Mouse (Mus musculus) cerebellum, adult 2 months (tissue): ENCODE results near the gene Mrpl28. TPM values are rescaled to one million over a fixed set of nuclear protein-coding genes. Genes with fewer than 3 reads are reported as not detected.

Source experiments
- DNase-seq, 2 experiments: peaks; one replicate each; pipeline ENCODE4 v3.0.0; 2021
- H3K27ac ChIP-seq: fragments of 200-500 bp; 2 replicates; pipeline ENCODE4 v1.5.1; 2012; ENCODE audit warnings: low read length, control low read depth, inconsistent platforms; ENCODE audit not compliant: insufficient read depth
- H3K27me3 ChIP-seq: fragments of 200-500 bp; 2 replicates; pipeline ENCODE4 v1.6.1; 2012; ENCODE audit warnings: inconsistent platforms, mild to moderate bottlenecking, low read length, moderate library complexity; ENCODE audit not compliant: control insufficient read depth, insufficient read depth
- H3K4me1 ChIP-seq: fragments of 200-500 bp; 2 replicates; pipeline ENCODE4 v1.6.1; 2011; ENCODE audit warnings: low read length; ENCODE audit not compliant: control insufficient read depth, insufficient read depth
- H3K4me3 ChIP-seq: fragments of 200-500 bp; replicated peaks from 2 replicates; pipeline ENCODE3; 2011; ENCODE audit warnings: mild to moderate bottlenecking, low read depth, low read length, control low read depth; ENCODE audit not compliant: insufficient read depth
- CTCF ChIP-seq: fragments of 200-500 bp; IDR thresholded peaks from 2 replicates; pipeline ENCODE4 v1.5.1; 2011; ENCODE audit warnings: low read depth, mild to moderate bottlenecking, control low read depth, low read length, moderate library complexity, borderline replicate concordance; ENCODE audit not compliant: insufficient read depth
- POLR2A ChIP-seq: fragments of 200-500 bp; IDR thresholded peaks from 2 replicates; pipeline ENCODE4 v1.6.1; 2011; ENCODE audit warnings: low read length, control low read depth, borderline replicate concordance; ENCODE audit not compliant: insufficient read depth
- WGBS: fragments of 180-500 bp; shearing (Covaris S2); methylation state at CpG from one replicate; pipeline ENCODE4 v1.1.7; 2018; 5-methylcytosine and 5-hydroxymethylcytosine counted together
- polyA plus RNA-seq: library from polyadenylated mRNA; depleted of rRNA; stranded (reverse); fragments of >200 nt; gene quantifications from 2 replicates; pipeline ENCODE4 v1.2.3, GENCODE M21; 2012; rRNA removed

Gene Mrpl28
- polyA plus RNA-seq, result 114 and 118 TPM in 2 replicates

DNA sequence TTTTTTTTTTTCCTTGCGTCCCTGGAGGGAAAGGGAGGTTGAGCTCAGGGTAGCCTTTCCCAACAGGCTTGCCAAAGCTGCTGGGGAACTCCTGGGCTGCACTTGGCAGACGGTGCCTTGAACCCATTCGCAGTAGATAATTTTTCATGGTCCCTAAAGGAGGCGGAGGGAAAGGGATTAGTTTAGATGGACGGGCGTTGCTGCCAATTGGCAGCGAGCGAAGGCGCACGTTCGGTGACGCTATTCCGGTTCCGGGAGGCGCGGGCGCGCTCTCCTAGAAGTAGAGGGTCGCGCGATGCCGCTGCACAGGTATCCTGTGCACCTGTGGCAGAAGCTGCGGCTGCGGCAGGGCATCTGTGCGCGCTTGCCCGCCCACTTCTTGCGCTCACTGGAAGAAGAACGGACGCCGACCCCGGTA lies at the start of gene Mrpl28:
Gene Mrpl28 (plus strand): TSS at position 234 of the 418 bp plus-strand sequence.
- peak; percentile 90 to 96 for DNase-seq
- WGBS, result under 1% methylated on average over 32 of the region's 32 CpGs
- peaks cover 21% of the 10 kb centered on the region for H3K4me1 ChIP-seq
- no peak within 1 kb of the TSS for H3K27ac ChIP-seq
- no peaks in the 10 kb centered on the region for H3K27me3 ChIP-seq
- TF ChIP-seq CTCF (no peak), POLR2A (peak; percentile 99)
- peak within 1 kb of the TSS; percentile 91 for H3K4me3 ChIP-seq

DNA sequence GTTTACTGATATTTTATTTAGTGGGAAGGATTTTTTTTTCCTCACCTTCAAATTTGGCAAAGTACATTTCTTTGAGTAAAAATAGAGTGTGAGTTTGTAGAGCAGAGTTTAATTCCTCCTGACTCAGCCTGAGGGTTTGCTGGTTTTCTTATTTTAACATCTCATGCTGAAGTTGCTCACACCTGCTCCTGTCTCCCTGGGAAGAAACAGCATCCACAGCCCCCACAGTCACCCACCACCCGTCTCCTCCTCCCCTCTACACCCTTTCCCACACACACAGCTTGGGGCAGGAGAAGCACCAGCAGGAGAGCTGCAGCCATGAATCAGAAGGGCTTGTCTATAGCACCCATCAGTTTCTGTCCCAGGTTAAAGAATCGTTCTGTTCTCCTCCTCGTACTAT lies 48.1 kb upstream of the Mrpl28 start:
- Histone ChIP-seq H3K4me1 (peaks cover under 1% of the 10 kb centered on the region; the same call in 1 of the 2 replicates), H3K27me3 (no peaks in the 10 kb centered on the region), H3K27ac (no peak overlapping the region), H3K4me3 (no peak overlapping the region)
- 72% methylated on average over 3 of the region's 3 CpGs for WGBS
- DNase-seq, result no peak
- TF ChIP-seq POLR2A (no peak), CTCF (no peak)

DNA sequence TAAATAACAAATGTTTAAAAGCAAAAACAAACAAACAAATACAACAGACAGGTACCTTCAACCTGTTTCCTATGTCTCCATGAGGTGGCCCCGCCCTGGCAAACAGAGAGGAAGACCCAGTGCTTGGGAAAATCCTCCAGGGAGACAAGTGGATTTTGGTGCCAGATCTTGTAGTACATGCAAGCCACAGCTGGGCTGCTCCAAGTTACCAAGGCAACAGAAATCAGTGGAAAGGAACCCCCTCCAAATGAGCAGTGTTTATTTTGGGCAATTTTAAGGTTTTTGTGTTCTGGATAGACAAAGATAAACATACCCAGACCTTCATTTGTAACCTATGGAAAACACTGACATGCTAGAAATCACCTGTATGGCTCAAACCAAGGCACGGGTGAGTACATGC lies 44.4 kb upstream of the Mrpl28 start:
- WGBS, result 64% methylated on average over 2 of the region's 2 CpGs
- DNase-seq, result no peak
- no peak for TF ChIP-seq POLR2A
- TF ChIP-seq CTCF, result no peak
- Histone ChIP-seq H3K4me3 (no peak overlapping the region), H3K27ac (no peak overlapping the region), H3K27me3 (no peaks in the 10 kb centered on the region), H3K4me1 (no peaks in the 10 kb centered on the region)

DNA sequence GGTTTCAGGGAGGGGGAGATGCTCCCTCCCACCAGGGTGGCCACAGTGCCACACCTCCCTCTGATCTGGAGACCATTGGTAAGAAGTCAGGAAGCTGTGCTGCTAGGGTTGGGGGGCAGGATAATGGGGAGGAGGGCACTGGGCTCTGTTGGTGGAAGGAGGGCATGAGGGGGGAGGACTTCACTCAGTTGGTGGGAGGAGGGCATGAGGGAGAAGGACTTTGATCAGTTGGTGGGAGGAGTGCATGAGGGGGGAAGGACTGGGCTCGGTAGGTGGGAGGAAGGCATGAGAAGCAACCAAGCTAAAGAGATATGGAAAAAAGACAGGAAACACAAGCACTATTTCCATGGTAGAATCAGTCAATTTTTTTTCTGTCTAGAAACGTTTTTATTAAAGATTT lies 42.4 kb upstream of the Mrpl28 start:
- no peak for TF ChIP-seq POLR2A
- no peaks in the 10 kb centered on the region for H3K27me3 ChIP-seq
- WGBS, result 43% methylated on average over 2 of the region's 2 CpGs
- DNase-seq, result no peak
- H3K4me3 ChIP-seq, result no peak overlapping the region
- no peaks in the 10 kb centered on the region for H3K4me1 ChIP-seq
- no peak overlapping the region for H3K27ac ChIP-seq

DNA sequence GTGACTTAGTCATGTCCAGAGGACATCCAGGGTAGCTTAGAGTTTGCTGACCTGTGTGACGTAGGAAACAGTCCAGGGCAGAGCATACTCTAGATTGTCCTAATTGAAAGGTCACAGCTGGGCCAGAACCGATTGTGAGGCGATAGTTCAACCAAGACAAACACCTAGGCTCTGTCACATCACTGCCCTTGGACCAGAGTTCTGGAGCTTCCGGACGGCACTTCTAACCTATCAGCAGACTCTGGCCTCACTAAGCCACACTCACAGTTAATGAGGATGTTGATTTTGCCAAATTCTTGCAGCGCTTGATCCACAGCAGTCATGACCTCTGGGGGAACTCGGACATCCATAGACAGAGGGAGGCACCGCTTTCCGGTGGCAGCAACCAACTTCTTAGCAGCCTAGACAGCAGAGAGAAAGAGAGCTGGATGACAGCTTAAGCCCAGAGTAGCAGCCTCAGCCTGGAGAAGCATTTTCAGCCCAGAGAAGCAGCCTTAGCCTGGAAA lies 36.2 kb upstream of the Mrpl28 start:
- DNase-seq, result no peak
- TF ChIP-seq POLR2A, result no peak
- no peak for TF ChIP-seq CTCF
- no peak overlapping the region for H3K4me3 ChIP-seq
- H3K27me3 ChIP-seq, result no peaks in the 10 kb centered on the region
- no peak overlapping the region for H3K27ac ChIP-seq
- no peaks in the 10 kb centered on the region for H3K4me1 ChIP-seq
- WGBS, result 89% methylated on average over 9 of the region's 9 CpGs

DNA sequence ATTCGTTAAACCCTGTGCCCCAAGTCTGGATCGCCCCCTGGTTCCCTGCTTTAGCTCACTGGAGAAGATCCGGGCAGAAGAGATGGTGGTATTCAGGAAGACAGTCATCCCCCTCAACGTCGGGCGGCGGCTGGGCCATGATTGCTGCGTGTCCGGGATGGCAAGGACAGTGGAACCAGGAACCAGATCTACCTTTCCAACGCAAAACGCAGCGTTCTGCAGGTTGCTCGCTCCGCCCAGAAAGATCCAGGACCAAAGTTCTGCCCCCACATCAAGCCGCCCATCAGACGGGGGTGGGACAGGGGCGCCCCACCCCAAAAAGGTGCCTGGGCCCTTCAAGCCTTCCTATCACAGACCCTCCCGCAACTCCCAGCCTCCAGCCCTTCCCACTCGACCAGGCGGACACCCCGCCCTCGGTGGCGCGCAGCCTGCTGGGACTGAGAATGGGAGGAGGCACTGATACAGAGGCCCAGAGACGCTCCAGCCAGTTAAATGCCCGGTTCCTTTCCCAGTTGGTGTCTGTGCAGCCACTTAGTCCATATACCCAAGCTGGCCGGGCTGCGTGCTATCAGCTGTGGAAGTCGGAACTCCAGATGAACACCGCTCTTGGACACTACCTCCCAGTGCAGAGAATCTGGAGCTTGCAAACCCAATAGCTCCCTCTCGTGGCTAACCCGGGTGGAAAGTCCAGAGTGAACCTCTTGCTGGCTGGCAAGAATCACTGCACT lies 33.2 kb upstream of the Mrpl28 start, which contains the start of gene Decr2:
Gene Decr2 (minus strand): TSS at position 433 of the 728 bp plus-strand sequence.
- 2% methylated on average over 32 of the region's 32 CpGs for WGBS

DNA sequence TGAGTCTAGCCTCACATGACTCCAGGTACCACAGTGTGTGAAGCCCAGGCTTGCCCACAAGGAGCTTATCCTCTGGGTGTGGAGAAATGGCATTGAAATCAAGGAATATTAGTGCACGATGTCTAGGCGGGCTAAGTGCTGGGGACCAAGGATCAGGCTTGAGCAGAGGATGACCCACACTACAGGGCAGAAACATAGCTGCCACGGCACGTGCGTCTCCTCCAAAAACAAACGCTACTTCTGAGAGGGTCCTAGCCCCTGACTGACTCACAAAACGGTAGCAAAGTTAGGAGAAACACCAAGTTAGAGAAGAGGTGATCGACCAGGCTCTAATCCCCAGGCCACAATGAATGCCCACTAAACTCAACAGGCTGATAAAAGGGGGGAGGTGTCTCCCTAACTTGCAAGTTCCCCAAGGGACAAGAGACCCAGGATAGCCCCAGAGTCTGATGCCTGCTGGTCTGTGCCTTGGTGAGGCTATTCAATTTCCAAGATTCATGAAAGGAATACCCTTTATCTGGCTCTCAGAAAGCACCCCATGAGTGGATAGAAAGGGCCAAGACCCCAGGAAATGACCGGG lies 28.7 kb upstream of the Mrpl28 start:
- H3K27me3 ChIP-seq, result no peaks in the 10 kb centered on the region
- DNase-seq, result no peak
- H3K4me1 ChIP-seq, result no peaks in the 10 kb centered on the region
- no peak overlapping the region for H3K27ac ChIP-seq
- no peak for TF ChIP-seq CTCF
- no peak for TF ChIP-seq POLR2A
- 53% methylated on average over 9 of the region's 9 CpGs for WGBS
- H3K4me3 ChIP-seq, result peak overlapping the region; percentile 68

More for the DNA sequence above, 33.2 kb upstream of the Mrpl28 start, which contains the start of gene Decr2:
- H3K4me3 ChIP-seq, result peak within 1 kb of the TSS; percentile 89
- peak; percentile 87 for TF ChIP-seq CTCF
- TF ChIP-seq POLR2A, result peak; percentile 70; the same call in 1 of the 2 replicates
- DNase-seq, result peak; percentile 89 to 90
- no peaks in the 10 kb centered on the region for H3K4me1 ChIP-seq
- peak within 1 kb of the TSS; percentile 83 for H3K27ac ChIP-seq
- H3K27me3 ChIP-seq, result no peaks in the 10 kb centered on the region
